Mouse (Mus musculus) ovary, postnatal 36 days (tissue): ENCODE data around the gene Olfr323.

Experiments
- DNase-seq: peaks from one replicate; pipeline ENCODE4 v3.0.0; 2022; ENCODE audit warnings: low spot score, mixed read lengths

Olfr323 gene

GRCm38 (mm10) chr11:58602800-58603560, 27.3 kb downstream of the Olfr323 start:
- no peak for DNase-seq

- DNase-seq: no peak
Measured at GRCm38 (mm10) chr11:58602062-58602461, 28.2 kb downstream of the Olfr323 start.

- DNase-seq: no peak
Measured at GRCm38 (mm10) chr11:58597837-58598236, 32.5 kb downstream of the Olfr323 start.

GRCm38 (mm10) chr11:58594814-58595213, 35.5 kb downstream of the Olfr323 start, which contains the start of gene Olfr324:
TSS of gene Olfr324 (plus strand) at chr11:58595114.
- no peak for DNase-seq

GRCm38 (mm10) chr11:58588620-58589250, 41.6 kb downstream of the Olfr323 start:
- DNase-seq: no peak

GRCm38 (mm10) chr11:58587898-58588348, 42.4 kb downstream of the Olfr323 start:
- DNase-seq: peak; percentile 47

GRCm38 (mm10) chr11:58578636-58579035, 51.7 kb downstream of the Olfr323 start:
- no peak for DNase-seq

GRCm38 (mm10) chr11:58577430-58577829, 52.9 kb downstream of the Olfr323 start, which contains the start of gene Olfr325:
TSS of gene Olfr325 (plus strand) at chr11:58577730.
- no peak for DNase-seq
